Mouse (Mus musculus) small intestine, adult 2 months (tissue): ENCODE measurements around the gene Prlr.

Source experiments
- CTCF ChIP-seq: fragments of 200-500 bp; IDR thresholded peaks from 2 replicates; pipeline ENCODE4 v1.5.1; 2012; ENCODE audit warnings: low read depth, mild to moderate bottlenecking, control low read depth, inconsistent platforms, low read length, moderate library complexity, mixed read lengths; ENCODE audit not compliant: insufficient replicate concordance, insufficient read length; ENCODE audit errors: extremely low read depth
- POLR2A ChIP-seq: fragments of 200-500 bp; IDR thresholded peaks from 2 replicates; pipeline ENCODE4 v1.6.1; 2012; ENCODE audit warnings: low read depth, mild to moderate bottlenecking, control low read depth, inconsistent platforms, low read length, moderate library complexity

DNA sequence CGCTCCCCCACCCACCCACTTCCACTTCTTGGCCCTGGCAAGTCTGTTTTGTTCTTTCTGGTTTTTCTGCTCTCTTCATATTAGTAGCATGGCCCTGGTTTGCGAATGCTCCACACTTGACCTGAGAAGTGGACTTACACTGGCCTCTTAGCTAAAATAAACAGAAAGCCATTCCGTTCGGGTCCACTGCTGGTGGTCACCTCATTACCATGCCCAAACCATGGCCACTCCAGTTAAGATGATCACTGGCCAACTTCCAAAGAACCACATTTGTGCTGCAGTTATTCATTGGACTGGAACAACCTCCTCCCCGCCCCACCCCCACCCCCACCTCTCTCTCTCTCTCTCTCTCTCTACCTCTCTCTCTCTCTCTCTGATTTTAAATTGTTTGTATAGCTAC lies 104.5 kb downstream of the Prlr start:
- TF ChIP-seq POLR2A (no peak), CTCF (no peak)
